ENCODE assay signal across 11 mouse cellular contexts in genomic region chr1:194815547-194815946, GRCm38 (mm10).
A peak's percentile ranks its signal among the peaks of the same experiment; 100 is the strongest.
DNase-seq lines count a peak whose midpoint lies in the region; ATAC-seq and TF ChIP-seq lines count a peak whose summit lies in the region.
"Had no signal": no experiment of that assay in that cellular context is flagged by ENCODE, and none has a peak within 500 bp of the region (broad histone marks: within the 10 kb centered on the region; RNA-seq: fewer than 3 reads in every experiment).

No protein-coding gene starts in this region.

- H3K27ac ChIP-seq in midbrain, postnatal 0 days (ENCODE audit: low read depth, low read length), result no peak overlapping the region
- H3K27ac ChIP-seq in midbrain, embryonic 15.5 days, result no peak overlapping the region
- peak overlapping the region; percentile 86 for H3K27ac ChIP-seq in heart, embryonic 13.5 days (replicated peaks)
- no peak overlapping the region for H3K27ac ChIP-seq in liver, postnatal 0 days (ENCODE audit: low read depth)

- no peak overlapping the region for H3K4me2 ChIP-seq in midbrain, postnatal 0 days (ENCODE audit: low read depth, low read length, poor library complexity, severe bottlenecking)
- no peak overlapping the region for H3K4me2 ChIP-seq in midbrain, embryonic 15.5 days
- peak overlapping the region; percentile 26 for H3K4me2 ChIP-seq in heart, embryonic 13.5 days
- no peak overlapping the region for H3K4me2 ChIP-seq in liver, postnatal 0 days (ENCODE audit: low read depth, low read length)

- 48% methylated on average over 1 of the region's 1 CpGs for WGBS in midbrain, postnatal 0 days
- WGBS in midbrain, embryonic 15.5 days, result 49% methylated on average over 1 of the region's 1 CpGs
- WGBS in heart, embryonic 13.5 days, result 19% methylated on average over 1 of the region's 1 CpGs
- 42% methylated on average over 1 of the region's 1 CpGs for WGBS in liver, postnatal 0 days (ENCODE audit: insufficient replicate concordance)

- H3K4me1 ChIP-seq in midbrain, postnatal 0 days (ENCODE audit: insufficient read depth, low read length), result no peaks in the 10 kb centered on the region
- 0 out of 2 replicates have a peak, but pooled peaks cover 6% of the 10 kb centered on the region for H3K4me1 ChIP-seq in midbrain, embryonic 15.5 days
- H3K4me1 ChIP-seq in heart, embryonic 13.5 days, result peaks cover 31% of the 10 kb centered on the region
- H3K4me1 ChIP-seq in liver, postnatal 0 days (ENCODE audit: insufficient read depth), result no peaks in the 10 kb centered on the region

- no peaks in the 10 kb centered on the region for H3K27me3 ChIP-seq in midbrain, postnatal 0 days (ENCODE audit: insufficient read depth, low read length)
- H3K27me3 ChIP-seq in midbrain, embryonic 15.5 days (replicated peaks), result no peaks in the 10 kb centered on the region
- no peaks in the 10 kb centered on the region for H3K27me3 ChIP-seq in heart, embryonic 13.5 days (replicated peaks)
- no peaks in the 10 kb centered on the region for H3K27me3 ChIP-seq in liver, postnatal 0 days (ENCODE audit: insufficient read depth, low read length)

- peaks cover 20% of the 10 kb centered on the region; the same call in 1 of the 2 replicates for H3K36me3 ChIP-seq in midbrain, postnatal 0 days (ENCODE audit: insufficient read depth, low read length)
- peaks cover 7% of the 10 kb centered on the region; the same call in 1 of the 2 replicates for H3K36me3 ChIP-seq in midbrain, embryonic 15.5 days (replicated peaks)
- H3K36me3 ChIP-seq in heart, embryonic 13.5 days, result peaks cover 33% of the 10 kb centered on the region
- peaks cover 5% of the 10 kb centered on the region; the same call in 1 of the 2 replicates for H3K36me3 ChIP-seq in liver, postnatal 0 days (replicated peaks; ENCODE audit: insufficient read depth, low read length)

- no peak for TF ChIP-seq CTCF in midbrain, postnatal 0 days (IDR thresholded peaks at IDR 0.05)
- TF ChIP-seq CTCF in liver, postnatal 0 days (IDR thresholded peaks at IDR 0.05; ENCODE audit: low read depth), result no peak

- peak; percentile 67 to 73 for DNase-seq in cerebellum, postnatal 14 days
- peak; percentile 46 for DNase-seq in midbrain, postnatal 0 days (ENCODE audit: low spot score)
- DNase-seq in liver, postnatal 0 days, result no peak
- no peak for DNase-seq in right cerebral cortex, postnatal 36 days (ENCODE audit: low spot score in 2 of 2)
- DNase-seq in gastrocnemius, adult 18-20 months (ENCODE audit: low spot score), result no peak
- DNase-seq: adrenal gland, postnatal 10 days; kidney, adult 18-20 months; layer of hippocampus, postnatal 36 days had no signal

- ATAC-seq in cerebellum, adult (ENCODE audit: insufficient number of reproducible peaks, low FRiP score, low TSS enrichment), result no peak
- no peak for ATAC-seq in midbrain, postnatal 0 days (ENCODE audit: low FRiP score)
- ATAC-seq in midbrain, embryonic 15.5 days (replicated peaks), result no peak
- ATAC-seq in heart, embryonic 13.5 days (ENCODE audit: extremely low read depth, insufficient number of reproducible peaks, low FRiP score, low TSS enrichment), result no peak; the same call in 1 of the 2 replicates
- peak; percentile 88 for ATAC-seq in liver, postnatal 0 days

- no peak overlapping the region for H3K4me3 ChIP-seq in midbrain, postnatal 0 days (ENCODE audit: low read depth, low read length)
- no peak overlapping the region for H3K4me3 ChIP-seq in midbrain, embryonic 15.5 days
- H3K4me3 ChIP-seq in heart, embryonic 13.5 days, result no peak overlapping the region
- H3K4me3 ChIP-seq in liver, postnatal 0 days (ENCODE audit: low read depth, low read length), result no peak overlapping the region

- peak; percentile 99 for TF ChIP-seq EP300 in liver, postnatal 0 days (IDR thresholded peaks at IDR 0.05; ENCODE audit: low read depth)

- no peaks in the 10 kb centered on the region for H3K9me3 ChIP-seq in midbrain, postnatal 0 days (ENCODE audit: low read length)
- no peaks in the 10 kb centered on the region for H3K9me3 ChIP-seq in midbrain, embryonic 15.5 days
- H3K9me3 ChIP-seq in heart, embryonic 13.5 days, result no peaks in the 10 kb centered on the region
- no peaks in the 10 kb centered on the region for H3K9me3 ChIP-seq in liver, postnatal 0 days (ENCODE audit: low read length)

- no peak overlapping the region for H3K9ac ChIP-seq in midbrain, postnatal 0 days (replicated peaks; ENCODE audit: low read length, poor library complexity, severe bottlenecking)
- H3K9ac ChIP-seq in midbrain, embryonic 15.5 days, result no peak overlapping the region
- H3K9ac ChIP-seq in heart, embryonic 13.5 days, result peak overlapping the region; percentile 24; the same call in 1 of the 2 replicates
- no peak overlapping the region for H3K9ac ChIP-seq in liver, postnatal 0 days (replicated peaks)

Comparison
In these comparisons a context has a peak if more than half of its experiments do, and no peak if none do; other contexts are left out.
1. DNase-seq: peak in cerebellum, postnatal 14 days (2 of 2) and midbrain, postnatal 0 days (single experiment); none in liver, postnatal 0 days (single experiment), right cerebral cortex, postnatal 36 days (0 of 2) and gastrocnemius, adult 18-20 months (single experiment).